Mouse (Mus musculus) G1E (cell line): ENCODE data around the gene Polk.

ENCODE experiments used
- CTCF ChIP-seq: IDR thresholded peaks from 2 replicates; pipeline ENCODE4 v1.5.1; 2012; ENCODE audit warnings: low read depth, low read length, inconsistent platforms, mixed read lengths
- GATA1 ChIP-seq: IDR thresholded peaks from 2 replicates; pipeline ENCODE4 v1.6.1; 2012; ENCODE audit warnings: borderline replicate concordance, low read length, inconsistent platforms, mixed read lengths

GRCm38 (mm10) chr13:96511893-96512292, 30.5 kb downstream of the Polk start:
- TF ChIP-seq CTCF (no peak), GATA1 (no peak)
